13 mouse cellular contexts compared by ENCODE assay signal in genomic region chr2:156486086-156486751, GRCm38 (mm10).
"Had no signal": no experiment of that assay in that cellular context is flagged by ENCODE, and none has a peak within 500 bp of the region (broad histone marks: within the 10 kb centered on the region; RNA-seq: fewer than 3 reads in every experiment).

No protein-coding gene starts in this region.

- H3K4me3 ChIP-seq: limb, embryonic 13.5 days; liver, embryonic 12.5 days; midbrain, embryonic 12.5 days; myocyte; neural tube, embryonic 15.5 days had no signal

- H3K4me2 ChIP-seq: limb, embryonic 13.5 days; liver, embryonic 12.5 days; lung, embryonic 14.5 days; midbrain, embryonic 12.5 days; neural tube, embryonic 15.5 days had no signal

- H3K27me3 ChIP-seq: limb, embryonic 13.5 days; neural tube, embryonic 15.5 days had no signal

- ATAC-seq: liver, embryonic 12.5 days had no signal

- DNase-seq: kidney, postnatal 14 days; layer of hippocampus, postnatal 36 days; left cerebral cortex, postnatal 4 days; lung, embryonic 14.5 days; lung, postnatal 14 days; right cerebral cortex, adult 18-20 months; thymus, postnatal 4 days had no signal

- H3K9me3 ChIP-seq: limb, embryonic 13.5 days; liver, embryonic 12.5 days; midbrain, embryonic 12.5 days; neural tube, embryonic 15.5 days had no signal

- H3K9ac ChIP-seq: limb, embryonic 13.5 days; liver, embryonic 12.5 days; lung, embryonic 14.5 days; midbrain, embryonic 12.5 days; neural tube, embryonic 15.5 days had no signal

- H3K27ac ChIP-seq: limb, embryonic 13.5 days; liver, embryonic 12.5 days; midbrain, embryonic 12.5 days; neural tube, embryonic 15.5 days; stomach, postnatal 0 days had no signal

- H3K36me3 ChIP-seq: limb, embryonic 13.5 days; liver, embryonic 12.5 days; midbrain, embryonic 12.5 days; neural tube, embryonic 15.5 days had no signal
